Mouse (Mus musculus) layer of hippocampus, adult 18-20 months (tissue): ENCODE data around the gene Aldh3a1. TPM values are rescaled to one million over a fixed set of nuclear protein-coding genes. Genes with fewer than 3 reads are reported as not detected.
A peak's percentile ranks its signal among the peaks of the same experiment; 100 is the strongest.

Experiments
- DNase-seq, 2 experiments: peaks; one replicate each; pipeline ENCODE4 v3.0.0; 2022; ENCODE audit warnings: low spot score in 2 of 2
- total RNA-seq, 2 experiments: library from RNA; stranded (reverse); gene quantifications; 2 replicates each; pipeline ENCODE4 v1.2.3; 2021

Gene Aldh3a1
- total RNA-seq, 2 experiments from 2014 or later: 0.54 to 0.68 TPM

DNA sequence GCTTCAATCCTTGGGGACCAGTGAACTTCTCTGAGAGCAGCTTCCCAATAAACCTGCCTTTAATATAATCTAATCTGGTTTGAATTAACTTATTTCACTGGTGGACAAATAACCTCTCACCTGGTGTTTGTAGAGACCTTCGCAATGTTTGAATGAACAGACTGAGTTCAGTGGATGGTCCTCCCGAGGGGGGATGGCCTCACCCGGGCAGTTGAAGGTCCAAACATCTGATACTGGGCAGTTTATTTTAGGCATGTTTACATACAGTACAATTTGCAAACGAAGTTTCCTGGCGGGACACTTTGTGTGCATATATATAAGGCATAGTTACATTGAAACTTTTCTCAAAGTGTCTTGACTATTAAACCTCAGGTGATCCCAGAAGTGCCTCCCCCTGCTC, 26.8 kb downstream of the Aldh3a1 start:
- no peak for DNase-seq

- DNase-seq: no peak
Measured at GRCm38 (mm10) chr11:61236015-61236414, 28.7 kb downstream of the Aldh3a1 start.

DNA sequence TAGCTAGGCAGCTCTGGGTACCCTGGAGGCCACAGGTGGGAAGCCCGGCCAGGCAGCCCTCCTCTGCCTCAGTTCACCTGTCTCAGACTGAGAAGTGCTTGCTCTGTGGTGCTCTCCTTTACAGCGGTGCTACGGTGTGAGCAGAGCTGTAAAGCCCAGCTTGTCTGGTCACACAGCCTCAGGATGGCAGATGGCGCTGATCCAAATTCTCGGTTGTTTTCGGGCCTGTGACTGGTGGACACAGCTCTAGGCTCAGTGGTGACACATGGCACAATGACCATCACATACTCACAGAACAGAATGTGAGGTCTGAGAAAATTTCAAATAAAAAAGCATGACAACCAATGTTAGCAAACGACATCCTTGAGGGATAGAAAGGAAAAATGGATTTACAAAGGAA, 37.1 kb downstream of the Aldh3a1 start:
- no peak for DNase-seq

- DNase-seq: no peak
Measured at GRCm38 (mm10) chr11:61251741-61252140, 44.4 kb downstream of the Aldh3a1 start.

DNA sequence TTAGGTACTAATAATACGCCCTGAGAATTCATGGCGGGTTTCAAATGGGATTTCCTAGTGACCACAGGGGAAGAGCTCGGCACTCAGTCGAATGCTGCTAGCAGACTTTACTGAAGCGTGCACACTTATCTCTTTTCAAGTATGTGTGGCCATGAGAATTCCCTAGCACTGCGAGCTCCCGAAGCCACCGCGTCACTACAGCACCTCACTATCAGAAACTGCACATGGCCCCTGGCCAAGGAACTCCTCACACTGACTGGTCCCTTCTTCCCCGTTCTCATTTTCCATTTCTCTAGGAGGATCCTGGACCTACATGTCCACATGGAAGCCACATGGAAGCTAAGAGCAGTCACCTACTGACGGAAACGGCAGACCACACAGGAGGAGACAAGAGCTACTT, 45.5 kb downstream of the Aldh3a1 start:
- DNase-seq: no peak

- DNase-seq: no peak
Measured at GRCm38 (mm10) chr11:61259106-61259505, 51.8 kb downstream of the Aldh3a1 start.

GRCm38 (mm10) chr11:61262516-61262915, 55.2 kb downstream of the Aldh3a1 start:
- DNase-seq: no peak

GRCm38 (mm10) chr11:61263841-61264240, 56.5 kb downstream of the Aldh3a1 start:
- no peak for DNase-seq

DNA sequence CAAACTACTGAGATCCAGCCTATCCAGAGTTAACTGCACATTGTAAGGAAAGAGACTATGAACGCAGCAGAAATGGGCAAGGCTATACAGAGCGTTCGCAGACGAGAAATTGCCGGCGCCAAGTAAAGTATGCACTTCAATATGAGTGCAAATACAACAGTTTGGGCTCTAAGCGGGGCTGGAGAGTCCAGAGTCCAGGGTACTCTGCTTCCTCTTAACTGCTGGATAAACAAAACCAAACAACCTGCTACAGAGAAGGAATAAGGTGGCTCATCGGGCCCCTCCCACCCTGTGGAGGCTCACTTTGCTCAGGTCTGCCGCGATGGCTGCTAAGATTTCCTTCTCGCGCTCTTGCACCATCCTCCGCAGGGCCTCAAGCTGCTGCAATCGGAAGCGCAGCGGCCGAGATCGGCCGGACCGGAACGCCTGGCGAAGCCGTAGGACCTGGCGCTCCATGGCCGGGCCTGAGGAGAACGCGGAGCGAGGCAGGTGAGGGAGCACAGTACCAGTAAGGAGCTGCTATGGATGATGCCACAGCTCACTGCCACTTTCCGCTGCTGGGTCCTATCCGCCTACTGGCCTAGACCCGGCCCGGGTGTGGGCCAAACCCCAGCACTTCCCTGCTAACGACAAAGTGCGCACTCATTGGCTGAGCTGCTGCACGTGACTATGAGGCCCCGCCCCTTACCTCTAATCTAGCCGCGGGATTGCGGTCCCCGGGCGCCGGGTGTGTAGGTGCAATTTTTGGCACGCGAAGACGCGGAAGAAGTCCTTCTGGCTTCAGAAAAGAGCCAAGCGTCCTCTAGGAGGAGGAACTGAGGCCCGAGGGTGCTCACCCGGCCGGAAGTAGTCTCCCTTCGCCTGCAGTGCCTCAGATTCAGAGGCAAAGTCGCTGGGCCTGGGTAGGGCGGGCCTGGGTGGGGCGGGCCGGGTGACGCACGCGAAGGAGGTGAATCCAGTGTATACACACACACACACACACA, 59.5 kb downstream of the Aldh3a1 start, which contains the start of gene Aldh3a2:
Gene Aldh3a2 (minus strand): TSS at position 914 of the 983 bp plus-strand sequence.
- DNase-seq: peak; percentile 89 to 95

Other genes starting within 250 kb of the Aldh3a1 start
- 1 to 10 TPM; 6.6 to 8.8 TPM for gene Kcnj12, start 185.0 kb upstream of the Aldh3a1 start, total RNA-seq
- gene Tnfrsf13b, start 80.8 kb upstream of the Aldh3a1 start, total RNA-seq: under 1 TPM; 0.67 to 0.79 TPM
- 100 to 1,000 TPM; 207 to 209 TPM for gene Usp22, start 32.5 kb upstream of the Aldh3a1 start, total RNA-seq
- 10 to 100 TPM; 59.0 to 59.3 TPM for gene Aldh3a2, start 59.9 kb downstream of the Aldh3a1 start, total RNA-seq
- under 1 TPM; 0.12 to 0.18 TPM for gene Slc47a2, start 135.3 kb downstream of the Aldh3a1 start, total RNA-seq
- gene Slc47a1, start 170.8 kb downstream of the Aldh3a1 start, total RNA-seq: 1 to 10 TPM; 1.2 TPM
- 100 to 1,000 TPM; 449 to 457 TPM for gene Rnf112, start 246.6 kb downstream of the Aldh3a1 start, total RNA-seq